Mouse (Mus musculus): ENCODE results near the gene Phospho1. TPM values are rescaled to one million over a fixed set of nuclear protein-coding genes. Genes with fewer than 3 reads are reported as not detected.

Phospho1 gene
- total RNA-seq (2021) = 10 to 100 TPM; 48.7 to 52.6 TPM
- long read RNA-seq, transcript Phospho1-202 (3 exons, 590 nt) = major isoform, 13 of 14 reads
- long read RNA-seq, partial matches to known transcripts = 0 of 14 reads
- long read RNA-seq, other reads (novel, unspliced or antisense) = 1 of 14 reads

DNA sequence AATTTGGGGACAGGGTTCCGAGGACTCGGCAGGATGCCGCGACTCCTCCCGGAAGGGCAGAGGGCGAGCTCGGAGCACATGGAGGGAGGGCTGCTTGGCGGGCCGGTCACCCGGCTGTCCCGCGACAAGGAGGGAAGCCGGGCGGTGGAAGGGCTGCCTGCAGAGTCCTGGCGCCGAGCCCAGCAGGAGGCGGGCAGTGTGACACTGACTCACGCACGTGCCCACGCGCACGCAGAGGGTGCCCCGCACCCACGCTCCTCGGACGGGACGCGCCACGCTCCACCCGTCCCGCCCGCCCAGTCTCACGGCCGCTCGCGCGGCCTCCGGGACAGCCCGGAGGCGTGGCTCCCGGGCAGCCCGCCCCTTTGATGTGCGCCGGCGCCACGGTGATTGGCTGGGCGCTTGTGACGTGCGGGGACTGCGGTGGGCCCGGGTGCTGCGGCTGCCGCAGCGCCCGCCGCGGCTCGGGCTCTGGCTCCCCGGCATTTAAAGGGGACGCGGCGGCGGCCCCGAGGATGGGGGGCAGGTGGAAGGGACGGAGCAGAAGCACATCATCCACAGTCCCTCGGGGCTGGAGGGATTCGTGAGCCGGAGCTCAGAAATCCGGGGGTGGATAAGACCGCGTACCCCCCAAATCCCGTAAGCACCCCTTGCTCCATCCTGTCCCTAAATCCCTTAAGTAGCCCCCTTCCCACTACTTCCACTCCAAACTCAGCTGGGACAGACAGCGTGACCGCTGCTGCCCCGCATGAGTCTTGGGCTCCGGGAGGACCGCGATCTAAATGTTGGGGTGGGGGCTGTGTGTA is at the start of gene Phospho1:
Gene Phospho1, plus strand, starts transcription at position 429 of the 806 bp plus-strand sequence.
- peak; percentile 85 to 90 for DNase-seq (ENCODE audit: low spot score in 2 of 2)

DNA sequence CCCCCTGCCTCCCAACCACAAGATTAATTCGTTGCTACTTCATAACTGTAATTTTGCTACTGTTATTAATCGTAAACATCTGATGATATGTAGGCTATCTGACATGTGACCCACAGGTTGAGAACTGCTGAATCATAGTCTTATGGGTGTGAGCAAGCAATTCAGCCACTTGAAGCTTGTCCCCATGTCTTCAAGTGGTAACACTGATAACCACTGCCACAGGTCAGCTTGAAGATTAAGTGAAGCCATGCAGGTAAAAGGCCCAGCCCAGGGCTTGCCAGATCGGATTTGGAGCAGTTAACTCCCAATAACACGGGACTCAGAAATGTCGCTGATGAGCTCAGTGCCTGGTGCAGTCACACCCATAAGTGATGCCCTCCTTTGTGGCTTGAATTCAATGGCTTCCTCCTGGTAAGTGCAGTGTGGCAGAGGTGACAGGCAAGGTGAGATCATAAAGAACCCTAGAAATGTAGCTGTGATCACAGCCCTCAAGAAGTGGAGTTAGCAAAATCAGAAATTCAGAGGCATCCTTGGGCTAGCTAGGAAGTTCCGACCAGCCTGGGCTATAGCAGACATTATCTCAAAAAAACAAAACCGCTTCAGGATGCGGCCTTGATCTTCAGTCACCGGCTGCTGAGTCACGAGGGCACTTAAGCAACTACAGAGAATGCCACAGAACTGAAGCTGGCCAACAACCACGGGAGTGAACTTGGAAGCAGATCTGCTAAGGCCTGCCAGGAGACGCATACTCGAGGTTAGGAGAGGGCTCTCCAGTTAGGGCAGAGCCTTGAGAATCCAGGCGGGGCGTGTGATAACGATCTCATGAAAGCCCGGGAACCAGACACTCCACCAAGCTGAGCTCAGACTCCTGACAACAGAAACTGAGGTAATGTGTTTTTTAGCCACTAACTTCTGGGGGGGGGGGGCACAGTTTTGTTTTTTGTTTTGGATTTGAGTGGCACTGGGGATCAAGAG is 46.7 kb upstream of the Phospho1 start:
- DNase-seq (ENCODE audit: low spot score in 2 of 2) = no peak

DNA sequence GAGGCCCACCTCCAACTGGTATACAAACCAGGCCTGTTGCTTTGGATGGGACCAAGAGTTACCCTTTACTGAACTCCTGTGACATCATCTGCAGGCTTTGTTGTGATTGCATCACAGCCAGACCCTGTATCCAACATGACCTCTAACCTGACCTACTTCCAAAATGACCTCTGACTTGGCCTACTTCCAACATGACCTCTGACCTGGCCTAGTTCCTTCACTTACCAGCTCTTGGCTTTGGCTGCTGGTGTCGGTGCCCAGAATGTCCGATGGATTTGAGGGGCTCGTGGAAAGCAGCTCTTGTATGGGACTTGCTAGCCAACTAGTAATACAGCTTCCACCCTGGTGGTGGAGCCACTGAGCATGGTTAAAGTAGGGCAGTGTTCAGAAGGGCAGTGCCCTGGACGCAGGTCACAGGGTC is 45.5 kb upstream of the Phospho1 start:
- DNase-seq (ENCODE audit: low spot score in 2 of 2) = no peak

DNA sequence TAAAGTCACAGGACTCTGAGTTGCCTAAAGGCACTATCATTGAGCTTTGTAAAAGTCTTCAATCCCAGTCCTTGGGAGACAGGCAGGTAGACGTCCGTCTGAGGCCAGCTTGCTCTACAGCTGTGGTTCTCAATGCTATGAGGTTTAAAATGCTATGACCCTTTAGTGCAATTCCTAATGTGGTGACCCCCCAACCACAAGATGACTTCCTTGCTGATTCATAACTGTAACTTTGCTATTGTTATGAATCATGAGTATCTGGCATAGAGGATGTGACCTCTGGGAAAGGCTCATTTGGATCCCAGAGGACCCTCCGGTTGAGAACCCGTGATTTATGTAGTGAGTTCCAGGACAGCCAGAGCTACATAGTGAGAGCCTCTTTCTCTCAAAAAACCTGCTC is 44.9 kb upstream of the Phospho1 start:
- no peak for DNase-seq (ENCODE audit: low spot score in 2 of 2)

DNA sequence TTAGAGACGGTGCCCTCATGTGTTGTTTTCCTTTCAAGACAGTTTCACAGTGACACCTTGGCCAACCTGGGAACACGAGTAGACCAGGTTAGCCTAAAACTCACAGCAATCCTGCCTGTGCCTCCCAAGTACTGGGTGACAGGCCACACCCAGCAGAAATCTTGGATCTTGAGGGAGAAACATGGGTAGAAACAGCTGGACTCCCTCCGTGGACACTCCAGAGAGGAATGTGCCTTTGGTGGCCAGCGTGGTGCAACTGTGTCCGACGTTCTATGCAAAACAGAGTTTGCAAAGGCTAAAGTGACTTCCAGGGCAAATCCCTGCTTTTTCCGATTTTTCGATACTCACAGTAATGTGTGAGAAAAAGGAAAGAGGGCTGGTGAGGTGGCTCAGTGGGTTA is 43.8 kb upstream of the Phospho1 start:
- no peak for DNase-seq (ENCODE audit: low spot score in 2 of 2)

DNA sequence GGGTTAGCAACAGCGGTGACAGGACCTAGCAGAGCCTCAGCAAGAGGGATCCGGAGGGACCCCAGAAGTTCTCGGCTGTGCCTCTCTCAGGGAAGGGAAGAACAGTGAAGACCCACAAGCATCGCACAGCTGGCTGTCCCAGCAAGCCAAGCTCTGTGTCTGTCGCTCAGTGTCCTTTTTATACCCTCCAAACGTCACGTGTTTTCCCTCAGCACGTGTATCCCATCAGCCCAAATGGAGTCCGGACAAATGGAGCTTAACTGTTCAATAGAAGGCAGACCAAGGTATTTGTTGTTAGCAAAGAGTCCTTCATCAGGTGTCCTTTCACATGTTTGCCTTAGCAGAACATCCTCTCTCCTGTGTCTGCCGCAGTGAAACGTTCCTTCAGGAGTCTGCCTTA is 42.7 kb upstream of the Phospho1 start:
- no peak for DNase-seq (ENCODE audit: low spot score in 2 of 2)

DNA sequence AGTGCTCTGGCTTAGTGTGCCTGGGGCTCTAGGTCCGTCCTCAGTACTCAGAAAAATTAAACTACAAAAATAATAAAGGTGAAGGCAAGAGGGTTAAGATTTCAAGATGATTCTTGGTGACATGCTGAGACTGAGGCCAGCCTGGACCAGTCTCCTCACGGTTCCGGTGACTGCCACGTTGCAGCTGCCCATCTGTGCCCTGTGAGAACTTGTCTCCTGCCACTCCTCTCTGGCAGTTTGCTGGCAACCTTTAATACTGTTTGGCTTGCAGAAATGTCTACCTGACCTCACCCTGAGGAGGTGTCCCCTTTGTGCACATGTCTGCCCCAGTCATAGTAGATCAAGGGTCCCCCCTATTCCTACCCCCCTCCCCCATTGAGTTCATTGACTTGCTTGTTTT is 40.8 kb upstream of the Phospho1 start:
- no peak for DNase-seq (ENCODE audit: low spot score in 2 of 2)

DNA sequence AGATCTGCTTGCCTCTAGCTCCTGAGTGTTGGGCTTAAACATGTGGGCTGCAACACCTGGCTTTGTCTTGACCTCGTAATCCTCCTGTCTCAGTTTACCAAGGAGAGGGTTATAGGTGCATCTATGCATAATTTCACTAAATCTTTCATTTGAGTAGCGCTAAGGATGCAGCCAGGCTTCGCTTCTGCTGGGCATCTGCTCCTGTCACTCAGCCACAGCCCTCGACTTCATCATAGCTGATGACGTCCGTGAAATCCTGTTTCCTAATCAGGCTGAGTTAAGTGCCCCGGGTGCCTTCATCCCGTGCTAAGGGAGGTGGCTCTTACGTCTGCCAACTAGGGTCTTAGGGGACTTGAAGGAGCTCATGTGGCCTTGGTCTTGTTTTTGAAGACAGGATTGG is 40.3 kb upstream of the Phospho1 start:
- DNase-seq (ENCODE audit: low spot score in 2 of 2) = no peak

DNA sequence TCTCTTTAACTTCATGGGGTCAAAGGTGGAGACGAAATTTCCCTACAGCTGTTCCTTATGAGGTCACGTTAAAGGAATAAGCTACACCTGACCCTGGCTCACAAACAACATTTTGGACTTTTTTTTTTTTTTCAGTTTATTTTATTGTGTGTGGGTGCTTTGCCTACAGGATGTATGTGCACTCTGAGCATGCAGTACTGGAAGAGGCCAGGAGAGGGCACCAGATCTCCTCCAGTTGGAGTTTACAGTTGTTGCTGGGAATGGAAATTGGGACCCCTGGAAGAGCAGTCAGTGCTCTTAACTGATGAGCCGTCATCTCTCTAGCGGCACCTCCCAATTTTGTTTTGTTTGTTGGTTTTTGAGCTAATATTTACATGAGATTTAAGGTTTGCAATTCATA is 38.6 kb upstream of the Phospho1 start:
- no peak for DNase-seq (ENCODE audit: low spot score in 2 of 2)

DNA sequence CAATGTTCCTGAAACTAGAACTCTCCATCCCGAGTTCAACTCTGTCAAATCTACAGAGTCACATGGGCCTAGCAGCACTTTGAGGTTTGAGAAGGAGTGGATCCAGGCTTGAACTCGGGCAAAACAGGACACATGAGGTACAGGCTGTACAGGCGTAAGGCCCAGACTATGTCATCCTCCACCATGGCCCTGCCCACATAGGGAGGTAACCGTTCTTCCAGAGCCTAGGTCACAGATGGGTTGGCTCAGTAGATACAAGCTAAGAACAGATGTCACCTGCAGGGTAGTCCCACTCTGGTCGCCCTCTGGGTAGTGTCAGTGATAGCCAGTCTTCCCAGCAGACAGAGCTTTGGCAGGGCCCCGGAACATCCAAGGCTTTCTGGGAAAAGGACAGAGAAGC is 37.8 kb upstream of the Phospho1 start:
- no peak for DNase-seq (ENCODE audit: low spot score in 2 of 2)

DNA sequence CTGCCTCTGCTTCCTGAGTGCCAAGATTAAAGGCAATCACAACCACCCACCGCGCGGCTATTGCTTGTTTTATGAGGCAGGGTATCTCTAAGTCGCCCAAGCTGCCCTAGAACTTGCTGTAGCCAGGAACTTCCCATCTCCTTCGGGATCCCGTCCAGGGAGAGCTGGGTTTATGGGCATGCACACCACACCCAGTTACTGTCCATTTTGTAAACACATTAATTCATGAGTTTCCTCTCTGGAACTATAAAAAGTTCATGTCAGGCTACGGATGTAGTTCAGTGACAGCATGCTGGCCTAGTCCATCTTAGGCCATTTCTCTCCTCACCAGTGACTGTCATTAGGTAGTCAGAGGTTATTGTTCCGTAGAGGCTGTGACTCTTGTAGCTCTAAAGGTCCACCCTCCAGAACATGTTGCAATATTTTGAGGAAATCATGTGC is 34.8 kb upstream of the Phospho1 start:
- DNase-seq (ENCODE audit: low spot score in 2 of 2) = no peak

DNA sequence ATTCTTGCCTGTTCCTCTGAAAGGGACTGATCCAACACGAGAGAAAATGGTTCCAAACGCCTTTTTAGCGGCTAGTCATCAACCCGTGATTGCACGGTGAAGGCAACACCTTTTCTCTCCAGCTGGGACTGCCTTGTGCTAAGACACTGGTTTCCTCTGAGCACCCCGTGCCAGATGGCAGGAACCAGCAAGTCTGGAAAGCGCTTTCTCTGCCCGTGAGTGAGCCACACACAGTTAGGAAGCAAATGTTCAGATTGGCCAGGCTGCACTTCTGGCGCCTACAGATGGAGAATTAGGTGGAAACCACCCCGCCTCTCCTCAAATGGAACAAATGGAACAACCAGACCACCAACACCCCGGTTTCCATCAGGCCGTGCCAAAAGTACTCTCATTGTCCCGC is 32.5 kb upstream of the Phospho1 start:
- peak; percentile 76 to 83 for DNase-seq (ENCODE audit: low spot score in 2 of 2)

DNA sequence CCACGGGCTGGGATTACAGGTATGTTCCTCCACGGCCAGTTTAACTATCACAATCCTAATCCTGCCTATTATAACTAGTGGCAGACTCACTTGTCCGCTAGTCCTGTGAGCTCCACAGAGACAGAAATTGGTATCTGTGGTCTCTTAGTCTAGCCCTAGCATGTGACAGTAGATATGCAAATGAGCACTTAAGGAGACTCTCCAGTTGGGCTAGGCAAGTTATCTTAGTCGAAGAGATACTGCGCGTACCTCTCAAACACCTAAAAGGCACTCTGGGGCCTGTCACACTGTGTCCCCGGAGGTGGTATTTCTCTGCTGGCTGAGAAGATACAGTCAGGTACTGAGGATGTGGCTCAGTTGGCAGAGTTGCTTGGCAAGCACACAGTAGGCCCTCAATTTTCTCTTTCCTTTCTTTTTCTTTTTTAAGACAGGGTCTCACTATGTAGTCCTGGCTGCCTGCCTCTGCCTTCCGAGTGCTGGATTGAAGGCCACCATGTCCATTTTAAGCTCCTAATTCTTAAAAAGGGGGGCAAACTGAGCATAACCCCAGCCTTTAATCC is 31.3 kb upstream of the Phospho1 start:
- DNase-seq (ENCODE audit: low spot score in 2 of 2) = no peak

DNA sequence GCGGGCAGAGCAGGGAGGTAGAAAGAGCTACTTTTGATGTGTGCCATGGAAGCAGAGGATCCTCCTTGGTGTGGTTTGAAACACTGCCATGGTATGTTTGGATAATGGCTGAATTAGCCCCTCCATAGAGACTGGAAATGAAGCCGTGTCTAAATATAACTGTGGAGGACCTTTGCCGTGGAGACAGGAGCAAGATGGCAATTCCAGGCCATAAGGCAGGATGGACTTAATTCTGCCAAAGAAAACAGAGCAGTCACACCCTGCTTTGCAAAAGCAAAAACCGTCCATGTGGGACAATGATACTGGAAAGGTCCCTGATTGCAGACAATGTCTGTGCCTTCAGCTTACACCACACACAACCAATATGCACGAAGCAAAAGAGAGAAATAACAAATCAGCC is 30.1 kb upstream of the Phospho1 start:
- no peak for DNase-seq (ENCODE audit: low spot score in 2 of 2)

DNA sequence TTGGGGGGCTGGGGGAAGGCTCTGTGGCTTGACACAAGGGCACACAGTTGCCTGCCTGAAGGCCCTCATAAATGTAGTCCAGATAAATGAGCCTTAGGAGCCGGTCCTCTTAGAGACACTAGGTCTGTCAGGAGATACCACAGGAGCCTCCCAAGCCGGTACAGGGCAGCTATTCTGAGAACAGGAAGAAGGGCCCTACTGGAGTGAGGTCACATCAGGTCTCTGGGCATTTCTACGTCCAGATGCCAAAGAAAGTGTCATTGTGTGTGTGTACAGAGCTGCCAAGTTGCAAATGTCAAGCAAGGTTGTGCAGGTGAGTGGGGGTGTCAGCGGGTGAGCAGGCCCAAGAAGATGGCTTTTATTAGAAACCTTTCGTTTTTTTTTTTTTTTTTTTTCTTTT is 28.7 kb upstream of the Phospho1 start:
- DNase-seq (ENCODE audit: low spot score in 2 of 2) = no peak

DNA sequence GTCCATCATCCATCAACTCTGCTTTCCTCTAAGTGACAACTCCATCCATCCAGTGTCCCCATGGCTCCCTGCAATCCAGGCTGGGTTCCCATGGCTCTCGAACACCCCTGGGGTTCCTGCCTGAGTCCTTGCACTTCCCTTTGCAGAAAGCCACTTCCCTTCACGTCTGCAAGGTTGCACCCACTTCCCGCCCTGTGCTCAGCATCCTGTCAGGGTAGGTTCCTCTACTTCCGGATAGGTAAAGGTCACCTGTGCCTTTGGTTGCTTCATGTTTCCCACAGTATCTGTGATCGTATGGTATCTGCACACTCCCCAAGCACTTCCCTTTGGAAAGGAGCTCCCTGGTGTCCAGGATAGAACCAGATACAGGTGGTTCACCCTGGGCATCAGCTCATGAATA is 19.3 kb upstream of the Phospho1 start:
- no peak for DNase-seq (ENCODE audit: low spot score in 2 of 2)

DNA sequence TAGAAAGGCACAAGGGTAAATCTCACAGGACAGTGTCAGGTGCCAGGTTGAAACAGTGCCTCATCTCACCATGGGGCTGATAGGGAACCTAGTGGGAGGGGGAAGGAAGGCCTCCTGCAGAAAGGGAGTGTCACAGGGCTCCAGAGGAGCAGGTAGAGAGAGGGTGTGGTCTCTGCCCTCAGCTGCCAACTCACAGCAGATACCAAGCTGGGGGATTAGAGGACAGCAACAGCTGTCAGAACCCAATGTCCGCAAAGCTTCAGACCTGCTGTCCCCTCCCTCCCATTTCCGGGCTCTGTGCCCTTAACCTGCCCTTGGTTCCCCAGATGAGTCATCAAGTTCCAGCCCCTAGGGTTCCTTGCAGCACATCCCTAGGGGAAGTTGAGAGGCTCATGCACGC is 18.8 kb upstream of the Phospho1 start:
- DNase-seq (ENCODE audit: low spot score in 2 of 2) = no peak

DNA sequence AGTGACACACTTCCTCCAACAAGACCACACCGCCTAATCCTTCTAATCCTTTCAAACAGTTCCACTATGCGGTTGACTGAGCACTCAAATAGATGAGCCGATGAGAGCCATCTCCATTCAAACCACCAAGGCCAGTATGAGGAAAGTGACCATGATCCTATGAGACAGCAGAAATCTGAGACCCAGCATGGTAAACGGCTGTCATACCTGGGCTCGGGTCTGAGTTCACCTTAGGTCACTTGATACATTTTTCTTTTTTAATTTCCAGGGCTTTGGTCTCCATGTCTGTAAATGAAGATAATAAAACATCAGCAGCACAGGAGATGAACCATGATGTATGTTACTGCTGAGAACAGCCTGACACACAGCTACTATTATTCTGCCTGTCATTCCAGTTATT is 16.4 kb upstream of the Phospho1 start:
- DNase-seq (ENCODE audit: low spot score in 2 of 2) = no peak

DNA sequence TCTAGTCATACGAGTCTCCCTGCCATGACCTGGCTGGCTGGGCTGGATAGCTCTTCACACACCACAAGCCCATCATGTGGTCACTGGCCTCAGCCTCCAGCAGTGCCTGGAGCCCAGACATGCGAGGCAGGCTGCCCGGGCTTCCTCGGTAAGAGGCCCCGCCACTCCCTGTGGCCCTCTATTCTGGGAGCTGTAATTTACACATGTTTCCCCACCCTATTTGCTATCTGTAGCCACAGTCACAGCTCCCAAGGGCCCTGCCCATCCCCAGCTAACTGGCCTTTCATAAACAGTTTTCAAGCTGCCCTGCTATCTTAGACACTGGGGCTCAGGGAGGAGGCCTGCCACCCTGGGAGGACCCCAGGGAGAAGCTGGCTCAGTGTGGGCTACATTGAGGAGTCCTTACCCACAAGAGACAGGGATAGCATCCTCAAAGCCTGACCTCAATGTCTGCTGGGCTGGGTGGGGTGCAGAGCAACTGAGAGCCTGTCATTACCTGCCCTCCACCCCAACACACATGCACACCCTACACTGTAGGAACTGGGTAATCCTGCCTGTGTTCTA is 15.8 kb upstream of the Phospho1 start:
- no peak for DNase-seq (ENCODE audit: low spot score in 2 of 2)

DNA sequence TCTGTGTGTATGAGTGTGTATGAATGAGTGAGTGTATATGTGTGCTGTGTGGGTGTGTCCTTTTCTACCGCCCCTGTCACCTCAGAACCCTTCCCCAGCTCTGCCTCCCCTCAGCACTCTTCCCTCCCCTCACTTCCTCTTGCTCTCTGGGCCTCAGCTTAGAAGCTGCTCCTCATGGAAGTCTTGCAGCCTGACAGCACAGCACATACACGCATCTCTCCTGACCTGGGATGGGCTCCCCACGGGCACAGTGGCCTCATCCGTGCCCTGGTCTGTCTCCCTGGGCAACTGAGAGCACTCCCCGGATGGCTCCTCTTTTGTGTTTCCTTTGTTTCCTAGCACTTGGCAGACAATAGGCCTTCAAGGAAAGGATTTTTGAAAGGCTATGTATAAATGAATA is 14.7 kb upstream of the Phospho1 start:
- no peak for DNase-seq (ENCODE audit: low spot score in 2 of 2)

DNA sequence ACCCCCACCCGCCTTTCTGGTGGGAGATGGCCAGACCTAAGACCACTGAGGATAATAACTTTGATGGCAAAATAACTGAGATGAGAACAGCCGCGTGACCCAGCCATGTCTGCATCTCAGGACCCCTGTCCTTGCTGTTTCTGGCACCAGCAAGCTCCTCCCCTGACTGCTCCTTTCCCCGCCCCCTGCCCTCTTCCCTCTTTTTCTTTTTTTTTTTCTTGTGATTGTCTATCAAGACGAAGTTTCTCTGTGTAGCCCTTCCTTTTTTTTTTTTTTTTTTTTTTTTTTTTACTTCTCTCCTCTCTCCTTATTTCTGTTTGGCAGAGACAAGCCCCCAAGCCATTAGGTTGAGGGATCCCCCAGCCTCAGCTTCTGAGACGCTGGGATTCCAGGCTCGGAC is 13.5 kb upstream of the Phospho1 start:
- DNase-seq (ENCODE audit: low spot score in 2 of 2) = no peak

Measured in layer of hippocampus, adult 18-20 months (tissue).